Mouse (Mus musculus) limb, embryonic 10.5 days (tissue): Measurements from ENCODE around the gene Cep152. TPM values are rescaled to one million over a fixed set of nuclear protein-coding genes. Genes with fewer than 3 reads are reported as not detected.

Experiments used
- DNase-seq: peaks from one replicate; pipeline ENCODE4 v3.0.0-alpha.2; 2017; ENCODE audit warnings: low spot score
- H3K27ac ChIP-seq: fragments of 300-500 bp; sonication (generic); 2 replicates; pipeline ENCODE4 v1.5.1; 2016; ENCODE audit warnings: mild to moderate bottlenecking
- H3K27me3 ChIP-seq: fragments of 300-500 bp; sonication (generic); 2 replicates; pipeline ENCODE4 v1.6.1; 2016; ENCODE audit warnings: low read depth, mild to moderate bottlenecking; ENCODE audit not compliant: poor library complexity, severe bottlenecking
- H3K36me3 ChIP-seq: fragments of 300-500 bp; sonication (generic); 2 replicates; pipeline ENCODE4 v1.6.1; 2016; ENCODE audit warnings: mild to moderate bottlenecking, moderate library complexity
- H3K4me1 ChIP-seq: fragments of 300-500 bp; sonication (generic); 2 replicates; pipeline ENCODE4 v1.6.1; 2016
- H3K4me3 ChIP-seq: fragments of 300-500 bp; sonication (generic); 2 replicates; pipeline ENCODE4 v1.5.1; 2016; ENCODE audit warnings: mild to moderate bottlenecking, moderate library complexity
- H3K9me3 ChIP-seq: fragments of 300-500 bp; sonication (generic); replicated peaks from 2 replicates; pipeline ENCODE4 v1.6.1; 2016; ENCODE audit warnings: mild to moderate bottlenecking
- WGBS: fragments of 180-500 bp; shearing (Covaris S2); methylation state at CpG from one replicate; pipeline ENCODE4 v1.1.7; 2016; 5-methylcytosine and 5-hydroxymethylcytosine counted together
- polyA plus RNA-seq: library from polyadenylated mRNA; unstranded; fragments of >200 nt; fragmentation: Nextera tagmentation; extraction: Ambion mirVana; gene quantifications from 2 replicates; pipeline ENCODE4 v1.2.1, GENCODE M21; 2016

Cep152 gene
- polyA plus RNA-seq, 1 experiment from 2014 or later, result 11.1 TPM

GRCm38 (mm10) chr2:125620213-125620907 is 4.6 kb downstream of the Cep152 start:
- peak; percentile 60 for DNase-seq
- Histone ChIP-seq H3K4me1 (peaks cover 28% of the 10 kb centered on the region), H3K9me3 (no peaks in the 10 kb centered on the region), H3K4me3 (no peak overlapping the region), H3K27ac (0 out of 2 replicates have a peak overlapping the region, but pooled peaks have one; percentile 9), H3K27me3 (no peaks in the 10 kb centered on the region), H3K36me3 (peaks cover 58% of the 10 kb centered on the region)
- 51% methylated on average over 25 of the region's 25 CpGs for WGBS

DNA sequence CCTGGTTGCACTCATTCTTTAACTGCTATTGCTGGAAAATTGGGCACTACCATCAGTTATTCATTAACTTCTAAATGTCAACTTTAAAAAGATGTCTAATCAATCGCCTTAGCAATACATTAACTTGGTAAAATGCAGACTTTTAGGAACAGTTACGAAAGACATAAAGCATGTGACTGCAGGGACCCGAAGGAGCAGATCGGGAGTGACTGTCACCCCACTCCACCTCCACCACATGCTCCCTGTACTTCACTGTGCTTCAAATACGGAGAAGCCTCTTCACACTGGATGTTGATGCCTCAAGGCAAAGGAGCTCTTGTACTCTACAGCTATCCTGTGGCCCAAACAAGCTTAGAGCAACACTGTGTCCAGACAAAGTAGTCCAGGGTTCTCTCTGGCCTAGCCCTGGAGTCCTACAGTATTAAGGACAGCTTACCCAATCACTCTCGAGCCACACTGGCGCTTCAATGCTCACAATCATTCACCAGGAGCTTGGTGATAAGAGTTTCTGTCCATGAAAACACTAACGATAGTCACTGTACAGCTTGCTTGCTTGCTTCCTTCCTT is 9.0 kb downstream of the Cep152 start:
- Histone ChIP-seq H3K27ac (no peak overlapping the region), H3K27me3 (no peaks in the 10 kb centered on the region), H3K9me3 (no peaks in the 10 kb centered on the region), H3K4me1 (peaks cover 7% of the 10 kb centered on the region), H3K36me3 (peaks cover 96% of the 10 kb centered on the region), H3K4me3 (no peak overlapping the region)
- no peak for DNase-seq
- 88% methylated on average over 8 of the region's 8 CpGs for WGBS

GRCm38 (mm10) chr2:125615440-125615839 is 9.5 kb downstream of the Cep152 start:
- no peak for DNase-seq
- WGBS, result 95% methylated on average over 7 of the region's 7 CpGs
- Histone ChIP-seq H3K4me1 (peaks cover 4% of the 10 kb centered on the region), H3K4me3 (no peak overlapping the region), H3K27ac (no peak overlapping the region), H3K9me3 (no peaks in the 10 kb centered on the region), H3K27me3 (no peaks in the 10 kb centered on the region), H3K36me3 (peaks cover 96% of the 10 kb centered on the region)

DNA sequence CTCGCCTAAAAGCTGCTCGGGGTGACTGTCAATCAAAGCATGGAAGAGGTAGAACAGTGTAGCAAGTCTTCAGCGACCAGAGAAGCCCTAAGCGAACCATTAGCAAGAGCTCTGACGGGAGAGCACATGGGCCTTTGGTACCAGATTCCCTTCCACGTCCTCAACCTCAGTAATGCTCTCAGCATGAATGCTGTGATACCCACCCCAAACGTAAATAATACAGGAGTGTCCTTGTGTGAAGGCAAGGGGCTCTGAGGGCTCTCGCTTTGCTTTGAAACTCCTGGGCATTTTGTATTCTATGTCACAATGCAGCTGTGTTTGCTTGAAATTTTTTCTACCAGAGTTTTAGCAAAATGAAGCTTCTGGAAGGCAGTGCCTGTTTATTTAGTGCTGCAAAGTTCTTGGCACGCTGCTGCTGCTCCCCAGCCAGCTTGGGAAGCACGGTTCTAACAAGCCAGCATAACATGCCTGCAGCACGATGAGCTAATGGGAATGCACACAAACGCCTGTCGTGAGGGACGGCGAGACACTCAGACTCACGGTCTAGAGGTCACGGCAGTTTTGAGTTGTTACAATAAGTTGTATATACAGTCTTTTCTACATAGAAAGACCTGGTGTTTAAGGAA is 18.6 kb downstream of the Cep152 start:
- Histone ChIP-seq H3K27ac (no peak overlapping the region), H3K27me3 (no peaks in the 10 kb centered on the region), H3K36me3 (peaks cover 89% of the 10 kb centered on the region), H3K4me1 (no peaks in the 10 kb centered on the region), H3K4me3 (no peak overlapping the region), H3K9me3 (no peaks in the 10 kb centered on the region)
- 90% methylated on average over 17 of the region's 17 CpGs for WGBS
- DNase-seq, result no peak

GRCm38 (mm10) chr2:125604646-125605045 is 20.3 kb downstream of the Cep152 start:
- peaks cover 91% of the 10 kb centered on the region for H3K36me3 ChIP-seq
- no peak overlapping the region for H3K27ac ChIP-seq
- DNase-seq, result peak; percentile 59

GRCm38 (mm10) chr2:125602970-125603369 is 21.9 kb downstream of the Cep152 start:
- peaks cover 93% of the 10 kb centered on the region for H3K36me3 ChIP-seq
- H3K27ac ChIP-seq, result no peak overlapping the region
- H3K27me3 ChIP-seq, result no peaks in the 10 kb centered on the region
- 97% methylated on average over 3 of the region's 3 CpGs for WGBS
- H3K9me3 ChIP-seq, result no peaks in the 10 kb centered on the region
- no peak overlapping the region for H3K4me3 ChIP-seq
- no peak for DNase-seq
- no peaks in the 10 kb centered on the region for H3K4me1 ChIP-seq

More at GRCm38 (mm10) chr2:125604646-125605045, 20.3 kb downstream of the Cep152 start:
- Histone ChIP-seq H3K27me3 (no peaks in the 10 kb centered on the region), H3K4me1 (no peaks in the 10 kb centered on the region), H3K9me3 (no peaks in the 10 kb centered on the region), H3K4me3 (no peak overlapping the region)
- whole genome bisulfite sequencing, result 84% methylated on average over 7 of the region's 7 CpGs

DNA sequence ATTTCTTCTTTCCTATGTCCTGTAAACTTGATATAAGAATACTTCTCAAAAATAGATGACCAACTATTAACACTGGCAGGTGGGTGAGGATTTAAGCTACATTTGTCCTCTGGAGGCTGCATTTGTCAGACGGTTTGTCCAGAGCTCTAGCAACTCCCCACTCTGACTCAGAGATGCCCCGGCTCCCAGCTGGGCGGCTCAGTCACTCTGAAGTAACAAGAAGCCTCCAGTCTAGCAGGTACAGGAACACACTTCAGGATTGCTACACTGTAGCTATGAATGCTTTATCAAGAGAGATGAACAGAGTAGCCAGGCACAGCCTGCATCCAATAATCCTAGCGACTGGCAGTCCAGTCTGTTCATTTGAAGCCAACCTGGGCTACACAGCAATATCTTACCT is 26.0 kb downstream of the Cep152 start:
- WGBS, result 92% methylated on average over 4 of the region's 4 CpGs
- no peak overlapping the region for H3K4me3 ChIP-seq
- peaks cover 97% of the 10 kb centered on the region for H3K36me3 ChIP-seq

DNA sequence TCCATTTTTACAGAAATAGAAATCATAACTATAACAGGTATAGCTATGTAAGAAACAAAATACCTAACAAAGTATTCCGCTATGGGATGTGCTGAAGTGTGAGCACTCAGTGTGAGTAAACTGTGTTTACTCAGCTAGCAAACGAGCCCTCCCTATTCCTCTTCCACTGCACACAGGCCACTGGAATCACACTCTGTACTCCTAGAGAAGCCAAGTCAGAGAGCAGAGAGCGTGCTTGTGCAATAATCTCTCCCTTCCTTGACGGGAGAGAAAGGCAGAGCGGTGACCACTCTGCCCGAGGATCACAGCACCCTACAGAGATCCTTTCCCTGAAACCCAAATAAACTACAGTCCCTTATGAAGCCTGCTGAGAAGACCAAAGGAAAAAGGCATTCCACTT is 26.7 kb downstream of the Cep152 start:
- Histone ChIP-seq H3K27ac (no peak overlapping the region), H3K27me3 (no peaks in the 10 kb centered on the region), H3K4me1 (no peaks in the 10 kb centered on the region), H3K36me3 (peaks cover 97% of the 10 kb centered on the region), H3K4me3 (no peak overlapping the region), H3K9me3 (no peaks in the 10 kb centered on the region)
- no peak for DNase-seq
- 91% methylated on average over 6 of the region's 6 CpGs for WGBS

More for the DNA sequence above, 26.0 kb downstream of the Cep152 start:
- no peak overlapping the region for H3K27ac ChIP-seq
- no peaks in the 10 kb centered on the region for H3K27me3 ChIP-seq
- H3K4me1 ChIP-seq, result no peaks in the 10 kb centered on the region
- no peak for DNase-seq
- H3K9me3 ChIP-seq, result no peaks in the 10 kb centered on the region

- Histone ChIP-seq H3K27ac (no peak overlapping the region), H3K27me3 (no peaks in the 10 kb centered on the region), H3K4me3 (no peak overlapping the region), H3K36me3 (peaks cover 95% of the 10 kb centered on the region), H3K9me3 (no peaks in the 10 kb centered on the region), H3K4me1 (no peaks in the 10 kb centered on the region)
- 94% methylated on average over 12 of the region's 12 CpGs for WGBS
- DNase-seq, result no peak
Measured at GRCm38 (mm10) chr2:125594786-125595185, 30.1 kb downstream of the Cep152 start.

DNA sequence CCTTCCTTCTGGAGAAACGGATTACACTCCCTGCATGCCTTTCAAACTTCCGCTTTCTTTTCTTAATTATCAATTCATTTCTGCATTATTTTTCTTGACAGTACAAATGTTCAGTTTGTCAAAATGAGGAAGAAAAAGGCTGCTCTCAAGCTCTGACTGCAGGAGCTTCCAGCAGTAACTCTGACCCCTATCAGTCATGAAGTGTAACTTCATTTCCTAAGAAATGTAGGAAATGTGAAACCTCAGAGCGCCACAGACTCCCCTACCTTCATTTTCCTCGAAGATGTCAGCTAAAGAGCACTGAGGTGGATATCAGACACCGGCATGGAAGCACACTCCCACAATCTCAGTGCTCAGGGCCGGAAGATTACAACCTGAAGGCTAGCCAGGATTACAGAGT is 30.8 kb downstream of the Cep152 start:
- Histone ChIP-seq H3K36me3 (peaks cover 95% of the 10 kb centered on the region), H3K4me3 (no peak overlapping the region), H3K4me1 (no peaks in the 10 kb centered on the region), H3K27ac (no peak overlapping the region), H3K9me3 (no peaks in the 10 kb centered on the region), H3K27me3 (no peaks in the 10 kb centered on the region)
- WGBS, result 91% methylated on average over 6 of the region's 6 CpGs
- no peak for DNase-seq

GRCm38 (mm10) chr2:125591895-125592294 is 33.0 kb downstream of the Cep152 start:
- Histone ChIP-seq H3K4me3 (no peak overlapping the region), H3K4me1 (no peaks in the 10 kb centered on the region), H3K9me3 (no peaks in the 10 kb centered on the region), H3K36me3 (peaks cover 98% of the 10 kb centered on the region), H3K27me3 (no peaks in the 10 kb centered on the region), H3K27ac (no peak overlapping the region)
- no peak for DNase-seq
- WGBS, result 95% methylated on average over 4 of the region's 4 CpGs

DNA sequence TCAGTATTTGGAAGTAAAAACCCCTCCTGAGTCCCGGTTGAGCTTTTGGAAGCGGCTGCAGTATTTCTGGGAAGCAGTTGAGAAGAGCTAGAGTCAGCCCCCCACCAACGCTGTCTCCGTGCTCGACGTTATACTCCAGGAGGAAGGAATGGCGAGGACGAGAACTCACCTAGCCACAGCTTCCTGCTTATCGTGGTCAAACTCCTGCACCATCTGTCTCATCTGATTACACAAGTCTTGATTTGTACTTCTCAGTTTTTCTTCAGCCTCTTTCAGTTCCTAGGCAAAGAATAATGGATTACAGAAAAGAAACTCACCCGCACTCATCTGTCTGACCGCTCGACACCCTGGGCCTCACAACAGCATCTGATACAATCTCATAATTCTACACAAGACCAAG is 35.6 kb downstream of the Cep152 start:
- Histone ChIP-seq H3K4me1 (no peaks in the 10 kb centered on the region), H3K4me3 (no peak overlapping the region), H3K9me3 (no peaks in the 10 kb centered on the region), H3K27ac (no peak overlapping the region), H3K36me3 (peaks cover 98% of the 10 kb centered on the region), H3K27me3 (no peaks in the 10 kb centered on the region)
- DNase-seq, result no peak
- WGBS, result 94% methylated on average over 12 of the region's 12 CpGs

DNA sequence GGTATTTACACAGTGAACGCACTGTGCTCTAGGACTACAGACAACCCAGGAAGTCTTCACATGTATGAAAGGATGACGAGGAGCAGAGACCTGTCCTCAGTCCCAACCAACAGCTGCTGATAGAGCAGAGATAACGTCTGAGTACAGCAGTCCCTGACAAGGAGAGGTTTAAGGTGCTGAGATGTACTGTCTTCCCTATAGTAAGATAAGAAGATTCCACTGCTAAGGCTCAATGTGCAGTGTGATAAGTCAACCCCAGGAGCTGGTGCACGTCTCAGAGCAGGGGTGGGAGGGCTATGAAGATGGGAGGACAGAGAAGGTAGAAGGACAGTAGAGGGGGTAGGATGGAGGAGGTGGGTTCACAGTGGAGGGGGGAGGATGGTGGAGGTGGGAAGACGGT is 43.8 kb downstream of the Cep152 start:
- WGBS, result 86% methylated on average over 5 of the region's 5 CpGs
- Histone ChIP-seq H3K9me3 (no peaks in the 10 kb centered on the region), H3K36me3 (peaks cover 97% of the 10 kb centered on the region), H3K27me3 (no peaks in the 10 kb centered on the region), H3K4me3 (no peak overlapping the region), H3K27ac (no peak overlapping the region), H3K4me1 (no peaks in the 10 kb centered on the region)
- no peak for DNase-seq
